Mouse (Mus musculus) hindbrain, embryonic 16.5 days (tissue): ENCODE results near the gene Krt4. TPM values are rescaled to one million over a fixed set of nuclear protein-coding genes. Genes with fewer than 3 reads are reported as not detected.

Experiments used
- microRNA-seq: library from miRNA; unstranded; fragments of <30 nt; microRNA quantifications from one replicate; pipeline ENCODE4, GENCODE M21; 2017
- polyA plus RNA-seq: library from polyadenylated mRNA; unstranded; fragments of >200 nt; fragmentation: Nextera tagmentation; extraction: Ambion mirVana; gene quantifications from 2 replicates; pipeline ENCODE4 v1.2.1, GENCODE M21; 2015

Gene Krt4
- polyA plus RNA-seq, 1 experiment from 2014 or later = not detected

Small RNAs within 50 kb of the gene (microRNA-seq; reads per million reads assigned to microRNA genes)
- gene Gm44356 = not detected

Other genes starting within 250 kb of the Krt4 start
- gene Krt6b, start 244.4 kb downstream of the Krt4 start, polyA plus RNA-seq = not detected in 2 replicates
- gene Krt6a, start 230.4 kb downstream of the Krt4 start, polyA plus RNA-seq = 0.17 and 0.18 TPM in 2 replicates
- 0.15 and 0.22 TPM in 2 replicates for gene Krt5, start 211.8 kb downstream of the Krt4 start, polyA plus RNA-seq
- 1.7 and 1.8 TPM in 2 replicates for gene Krt71, start 181.6 kb downstream of the Krt4 start, polyA plus RNA-seq
- gene Krt72, start 138.3 kb downstream of the Krt4 start, polyA plus RNA-seq = 0.24 and 0.38 TPM in 2 replicates
- 1.9 and 2.0 TPM in 2 replicates for gene Krt73, start 122.4 kb downstream of the Krt4 start, polyA plus RNA-seq
- 0.20 TPM in 1 of 2 replicates, not detected in the other for gene Krt2, start 106.6 kb downstream of the Krt4 start, polyA plus RNA-seq
- 15.6 and 16.9 TPM in 2 replicates for gene Krt1, start 73.9 kb downstream of the Krt4 start, polyA plus RNA-seq
- 0.53 and 0.56 TPM in 2 replicates for gene Krt77, start 55.0 kb downstream of the Krt4 start, polyA plus RNA-seq
- not detected in 2 replicates for gene Krt76, start 31.8 kb downstream of the Krt4 start, polyA plus RNA-seq
- 0.65 and 0.83 TPM in 2 replicates for gene Krt79, start 15.6 kb upstream of the Krt4 start, polyA plus RNA-seq
- gene Krt78, start 29.6 kb upstream of the Krt4 start, polyA plus RNA-seq = 0.08 TPM in 1 of 2 replicates, not detected in the other
- gene Krt8, start 79.7 kb upstream of the Krt4 start, polyA plus RNA-seq = 5.4 and 6.2 TPM in 2 replicates
- 11.8 and 13.6 TPM in 2 replicates for gene Krt18, start 103.4 kb upstream of the Krt4 start, polyA plus RNA-seq
- gene Eif4b, start 149.0 kb upstream of the Krt4 start, polyA plus RNA-seq = 76.0 and 84.8 TPM in 2 replicates
- gene Tns2, start 175.7 kb upstream of the Krt4 start, polyA plus RNA-seq = 8.7 and 14.9 TPM in 2 replicates
- gene Spryd3, start 211.5 kb upstream of the Krt4 start, polyA plus RNA-seq = 105 and 108 TPM in 2 replicates
- 3.9 and 4.4 TPM in 2 replicates for gene Igfbp6, start 219.6 kb upstream of the Krt4 start, polyA plus RNA-seq
- not detected in 2 replicates for gene Soat2, start 225.8 kb upstream of the Krt4 start, polyA plus RNA-seq